In the genomic region with DNA sequence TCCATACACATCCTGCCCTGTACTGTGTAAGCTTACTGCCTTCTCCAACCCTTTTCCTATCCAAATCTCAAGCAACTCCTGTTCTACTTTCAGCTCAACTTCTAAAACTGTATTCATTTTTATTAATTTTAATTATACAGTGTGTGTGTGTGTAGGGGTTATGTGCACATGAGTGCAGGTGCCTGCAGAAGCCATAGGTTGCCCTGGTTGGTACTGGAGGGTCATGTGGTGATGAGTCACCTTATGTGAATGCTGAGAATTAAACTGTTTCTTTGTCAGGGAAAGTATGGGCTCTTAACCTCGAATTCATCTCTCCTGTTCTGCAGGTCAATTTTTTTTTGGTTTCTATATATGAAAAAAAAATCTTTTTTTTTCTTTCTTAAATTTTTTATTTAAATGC, we compare ENCODE assay signal across 24 mouse cellular contexts.
"Had no signal": no experiment of that assay in that cellular context is flagged by ENCODE, and none has a peak within 500 bp of the region (broad histone marks: within the 10 kb centered on the region; RNA-seq: fewer than 3 reads in every experiment).

No protein-coding gene starts in this region.

- H3K27ac ChIP-seq: heart, embryonic 10.5 days; hindbrain, embryonic 13.5 days; hindbrain, embryonic 15.5 days; hindbrain, postnatal 0 days; layer of hippocampus, adult 2 months; left cerebral cortex, adult 2 months; limb, embryonic 10.5 days; limb, embryonic 12.5 days; liver, embryonic 13.5 days; liver, embryonic 15.5 days had no signal

- H3K9me3 ChIP-seq: heart, embryonic 10.5 days; heart, embryonic 12.5 days; hindbrain, embryonic 13.5 days; hindbrain, embryonic 15.5 days; limb, embryonic 10.5 days; liver, embryonic 13.5 days; liver, embryonic 15.5 days had no signal

- H3K27me3 ChIP-seq: heart, embryonic 12.5 days; hindbrain, embryonic 13.5 days; hindbrain, embryonic 15.5 days; limb, embryonic 12.5 days; liver, embryonic 13.5 days; liver, embryonic 15.5 days had no signal

- H3K4me3 ChIP-seq: heart, embryonic 10.5 days; heart, embryonic 12.5 days; hindbrain, embryonic 13.5 days; hindbrain, embryonic 15.5 days; layer of hippocampus, adult 2 months; left cerebral cortex, adult 2 months; limb, embryonic 10.5 days; limb, embryonic 12.5 days; liver, embryonic 13.5 days; liver, embryonic 15.5 days had no signal

- H3K36me3 ChIP-seq: heart, embryonic 10.5 days; heart, embryonic 12.5 days; hindbrain, embryonic 13.5 days; hindbrain, embryonic 15.5 days; limb, embryonic 10.5 days; limb, embryonic 12.5 days; liver, embryonic 13.5 days; liver, embryonic 15.5 days had no signal

- H3K4me2 ChIP-seq: heart, embryonic 12.5 days; hindbrain, embryonic 13.5 days; hindbrain, embryonic 15.5 days; limb, embryonic 12.5 days; liver, embryonic 11.5 days; liver, embryonic 13.5 days; liver, embryonic 15.5 days had no signal

- ATAC-seq: hindbrain, postnatal 0 days; intestine, embryonic 16.5 days had no signal

- H3K4me1 ChIP-seq: heart, embryonic 10.5 days; heart, embryonic 12.5 days; hindbrain, embryonic 13.5 days; hindbrain, embryonic 15.5 days; limb, embryonic 10.5 days; liver, embryonic 13.5 days; liver, embryonic 15.5 days had no signal

- DNase-seq: gastrocnemius, postnatal 14 days; gastrocnemius, postnatal 36 days; heart, adult 18-20 months; heart, postnatal 10 days; kidney, adult 11 months; kidney, adult 2 months; kidney, adult 9 months; kidney, postnatal 10 days; kidney, postnatal 25 days; kidney, postnatal 4 days; liver; liver, embryonic 13.5 days had no signal

- H3K9ac ChIP-seq: heart, embryonic 12.5 days; hindbrain, embryonic 13.5 days; hindbrain, embryonic 15.5 days; limb, embryonic 12.5 days; liver, embryonic 13.5 days; liver, embryonic 15.5 days had no signal
